In the genomic region with DNA sequence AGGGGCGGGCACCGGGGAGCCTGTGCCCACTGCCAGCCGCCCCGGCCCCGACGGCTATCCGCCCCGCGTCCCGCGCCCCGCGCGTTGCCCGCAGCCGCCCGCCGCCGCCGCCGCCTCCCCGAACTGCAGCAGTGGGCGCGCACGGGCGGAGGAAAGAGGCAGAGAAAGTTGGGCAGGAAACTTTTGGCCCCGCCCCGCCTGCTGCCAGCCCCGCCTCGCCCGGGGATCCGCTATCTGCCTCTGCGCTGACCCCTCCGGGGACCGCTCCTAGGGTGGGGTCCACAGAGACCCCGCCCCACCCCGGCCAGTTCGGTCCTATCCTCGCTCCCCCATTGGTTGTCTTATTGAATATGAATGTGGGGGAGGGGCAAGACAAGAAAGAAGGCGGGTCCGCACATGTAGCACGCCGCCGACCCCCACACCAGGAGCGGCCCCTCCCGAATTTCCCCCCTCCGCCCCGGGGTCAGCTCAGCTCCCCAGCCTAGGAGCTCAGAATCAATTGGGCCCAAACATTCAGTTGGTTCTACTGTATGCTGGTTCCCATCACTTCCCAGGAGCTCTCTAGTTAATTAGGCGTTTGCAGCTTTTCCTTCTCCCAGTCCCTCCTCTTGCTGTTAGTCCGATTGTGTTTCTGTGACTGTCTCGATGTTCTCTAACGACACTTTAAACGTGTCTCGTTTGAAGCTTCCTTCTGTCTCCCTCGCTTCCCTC, we compare ENCODE assay signal across 8 mouse cellular contexts. TPM values are rescaled to one million over a fixed set of nuclear protein-coding genes. Genes with fewer than 3 reads are reported as not detected.
DNase-seq lines count a peak whose midpoint lies in the region; ATAC-seq lines count a peak whose summit lies in the region.

Gene Zcchc24, minus strand, starts transcription at position 125 of the 711 bp plus-strand sequence.

- H3K9me3 ChIP-seq in hindbrain, embryonic 13.5 days: no peaks in the 10 kb centered on the region

- peak within 1 kb of the TSS; percentile 98 for H3K4me2 ChIP-seq in hindbrain, embryonic 13.5 days

- H3K27me3 ChIP-seq in hindbrain, embryonic 13.5 days: peaks cover 28% of the 10 kb centered on the region

- H3K4me1 ChIP-seq in hindbrain, embryonic 13.5 days (replicated peaks): peaks cover 54% of the 10 kb centered on the region

- DNase-seq in MN1 (ENCODE audit: low spot score): peak; percentile 67
- DNase-seq in cerebellum, adult 9-10 months: peak; percentile 44
- DNase-seq in frontal cortex, postnatal 25 days (ENCODE audit: low spot score in 2 of 2): peak; percentile 55 to 62
- DNase-seq in layer of hippocampus, postnatal 14 days (ENCODE audit: low spot score in 2 of 2): peak; percentile 78 to 89
- peak; percentile 97 for DNase-seq in lung, postnatal 10 days
- peak; percentile 93 for DNase-seq in ovary, postnatal 36 days (ENCODE audit: low spot score)
- DNase-seq in thymus, postnatal 36 days: peak; percentile 90 to 94

- peak within 1 kb of the TSS; percentile 60 for H3K4me3 ChIP-seq in hindbrain, embryonic 13.5 days

- ATAC-seq in hindbrain, embryonic 13.5 days (ENCODE audit: low FRiP score): peak; percentile 80

- H3K9ac ChIP-seq in hindbrain, embryonic 13.5 days: peak within 1 kb of the TSS; percentile 81

- H3K36me3 ChIP-seq in hindbrain, embryonic 13.5 days: no peaks in the 10 kb centered on the region

- peak within 1 kb of the TSS; percentile 58 for H3K27ac ChIP-seq in hindbrain, embryonic 13.5 days

- under 1% methylated on average over 33 of the region's 55 CpGs for WGBS in hindbrain, embryonic 13.5 days

RNA-seq across cellular contexts. Expression of gene Zcchc24, which starts in this region (rescaled TPM):
- polyA plus RNA-seq in hindbrain, embryonic 13.5 days (2015; fragmentation: Nextera tagmentation; extraction: Ambion mirVana): 11.9 and 12.2 TPM in 2 replicates
- 10 to 100 TPM; 60.4 to 63.5 TPM for total RNA-seq in layer of hippocampus, postnatal 14 days (2021)

Comparison
In these comparisons a context has a peak if more than half of its experiments do, and no peak if none do; other contexts are left out.
1. Peak in every context shown above with its lines: DNase-seq, ATAC-seq, H3K4me3 ChIP-seq and H3K27ac ChIP-seq.
2. DNase-seq: peak in every context shown above with its lines; median percentile 97 in lung, postnatal 10 days; 93 in ovary, postnatal 36 days; 92 in thymus, postnatal 36 days; 84 in layer of hippocampus, postnatal 14 days; 67 in MN1; 58 in frontal cortex, postnatal 25 days; 44 in cerebellum, adult 9-10 months.